Mouse (Mus musculus): ENCODE measurements around the gene Rxrb. TPM values are rescaled to one million over a fixed set of nuclear protein-coding genes. Genes with fewer than 3 reads are reported as not detected.

Rxrb gene
- polyA plus RNA-seq, 1 experiment from 2014 or later, result 25.1 TPM

DNA sequence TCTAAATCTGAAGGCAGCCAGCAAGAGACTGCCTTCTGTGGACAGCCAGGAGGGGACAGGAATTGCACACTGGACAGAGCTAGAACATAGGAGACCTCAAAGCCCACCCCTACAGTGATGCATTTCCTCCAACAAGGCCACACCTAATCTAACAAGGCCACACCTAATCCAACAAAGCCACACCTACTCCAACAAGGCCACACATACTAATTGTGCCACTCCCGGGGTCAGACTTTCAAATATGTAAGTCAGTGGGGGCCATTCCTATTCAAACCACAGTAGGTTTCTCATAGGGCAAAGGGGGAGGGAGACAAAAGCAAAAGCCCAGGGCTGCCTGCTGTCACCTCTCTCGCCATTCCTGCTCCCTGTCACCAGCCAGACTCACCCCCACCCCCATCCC is 55.8 kb downstream of the Rxrb start:
- H3K4me1 ChIP-seq (ENCODE audit: control insufficient read depth, insufficient read depth, low read length), result no peaks in the 10 kb centered on the region; the same call in 1 of the 2 replicates
- no peak overlapping the region for H3K4me3 ChIP-seq (ENCODE audit: low read depth, low read length)
- H3K36me3 ChIP-seq (ENCODE audit: control insufficient read depth, insufficient read depth, low read length), result no peaks in the 10 kb centered on the region
- H3K4me2 ChIP-seq (ENCODE audit: low read depth), result no peak overlapping the region
- 50% methylated on average over 2 of the region's 2 CpGs for WGBS
- no peak overlapping the region for H3K27ac ChIP-seq (ENCODE audit: low read depth, low read length)
- DNase-seq (ENCODE audit: low spot score) (no peak), ATAC-seq (ENCODE audit: insufficient read depth, low FRiP score, low TSS enrichment) (no peak)
- H3K9ac ChIP-seq (ENCODE audit: low read length), result no peak overlapping the region
- H3K9me3 ChIP-seq (ENCODE audit: control insufficient read depth, low read length), result no peaks in the 10 kb centered on the region
- no peaks in the 10 kb centered on the region for H3K27me3 ChIP-seq (ENCODE audit: control insufficient read depth, insufficient read depth, low read length)

MicroRNAs within 50 kb of the gene (microRNA counts, 519-probe panel; counts per million panel counts)
- 4,257 counts per million, percentile 78 among the panel's probes with 10 or more counts for microRNA mmu-miR-219

Small RNAs within 50 kb of the gene (microRNA-seq; reads per million reads assigned to microRNA genes)
- gene Mir219a-1, result 0.78 reads per million
- gene Mir219c, result not detected

Other genes with a start within 250 kb of the Rxrb start
- gene Angptl4, start 250.0 kb upstream of the Rxrb start, polyA plus RNA-seq (2014; fragmentation: Nextera tagmentation; extraction: Ambion mirVana), result 14.9 and 18.6 TPM in 2 replicates
- gene Kank3, start 221.3 kb upstream of the Rxrb start, polyA plus RNA-seq (2014; fragmentation: Nextera tagmentation; extraction: Ambion mirVana), result 23.5 TPM in 2 replicates
- 813 and 863 TPM in 2 replicates for gene Rps28, start 207.2 kb upstream of the Rxrb start, polyA plus RNA-seq (2014; fragmentation: Nextera tagmentation; extraction: Ambion mirVana)
- 432 and 435 TPM in 2 replicates for gene Ndufa7, start 207.2 kb upstream of the Rxrb start, polyA plus RNA-seq (2014; fragmentation: Nextera tagmentation; extraction: Ambion mirVana)
- 72.6 and 79.1 TPM in 2 replicates for gene Cd320, start 188.7 kb upstream of the Rxrb start, polyA plus RNA-seq (2014; fragmentation: Nextera tagmentation; extraction: Ambion mirVana)
- gene Gm7029, start 158.0 kb upstream of the Rxrb start, polyA plus RNA-seq (2014; fragmentation: Nextera tagmentation; extraction: Ambion mirVana), result not detected in 2 replicates
- 8.4 and 11.0 TPM in 2 replicates for gene Kifc1, start 141.2 kb upstream of the Rxrb start, polyA plus RNA-seq (2014; fragmentation: Nextera tagmentation; extraction: Ambion mirVana)
- not detected in 2 replicates for gene Platr17, start 126.7 kb upstream of the Rxrb start, polyA plus RNA-seq (2014; fragmentation: Nextera tagmentation; extraction: Ambion mirVana)
- 61.2 and 61.4 TPM in 2 replicates for gene Daxx, start 122.4 kb upstream of the Rxrb start, polyA plus RNA-seq (2014; fragmentation: Nextera tagmentation; extraction: Ambion mirVana)
- 12.9 and 16.2 TPM in 2 replicates for gene Tapbp, start 115.9 kb upstream of the Rxrb start, polyA plus RNA-seq (2014; fragmentation: Nextera tagmentation; extraction: Ambion mirVana)
- gene Zbtb22, start 115.9 kb upstream of the Rxrb start, polyA plus RNA-seq (2014; fragmentation: Nextera tagmentation; extraction: Ambion mirVana), result 10.5 and 11.2 TPM in 2 replicates
- 38.7 and 42.6 TPM in 2 replicates for gene Rgl2, start 102.3 kb upstream of the Rxrb start, polyA plus RNA-seq (2014; fragmentation: Nextera tagmentation; extraction: Ambion mirVana)
- 190 and 195 TPM in 2 replicates for gene Pfdn6, start 91.5 kb upstream of the Rxrb start, polyA plus RNA-seq (2014; fragmentation: Nextera tagmentation; extraction: Ambion mirVana)
- 29.5 and 33.4 TPM in 2 replicates for gene Wdr46, start 91.2 kb upstream of the Rxrb start, polyA plus RNA-seq (2014; fragmentation: Nextera tagmentation; extraction: Ambion mirVana)
- 4.4 and 4.9 TPM in 2 replicates for gene B3galt4, start 80.3 kb upstream of the Rxrb start, polyA plus RNA-seq (2014; fragmentation: Nextera tagmentation; extraction: Ambion mirVana)
- 40.7 and 43.8 TPM in 2 replicates for gene Vps52, start 76.0 kb upstream of the Rxrb start, polyA plus RNA-seq (2014; fragmentation: Nextera tagmentation; extraction: Ambion mirVana)
- 1,341 and 1,360 TPM in 2 replicates for gene Rps18, start 75.8 kb upstream of the Rxrb start, polyA plus RNA-seq (2014; fragmentation: Nextera tagmentation; extraction: Ambion mirVana)
- 20.2 and 23.1 TPM in 2 replicates for gene H2-K1, start 31.5 kb upstream of the Rxrb start, polyA plus RNA-seq (2014; fragmentation: Nextera tagmentation; extraction: Ambion mirVana)
- 5.2 and 8.4 TPM in 2 replicates for gene Ring1, start 7.1 kb upstream of the Rxrb start, polyA plus RNA-seq (2014; fragmentation: Nextera tagmentation; extraction: Ambion mirVana)
- 48.1 and 52.7 TPM in 2 replicates for gene H2-Ke6, start 3.8 kb upstream of the Rxrb start, polyA plus RNA-seq (2014; fragmentation: Nextera tagmentation; extraction: Ambion mirVana)
- 89.7 and 108 TPM in 2 replicates for gene Slc39a7, start 130 bp upstream of the Rxrb start, polyA plus RNA-seq (2014; fragmentation: Nextera tagmentation; extraction: Ambion mirVana)
- gene Col11a2, start 7.6 kb downstream of the Rxrb start, polyA plus RNA-seq (2014; fragmentation: Nextera tagmentation; extraction: Ambion mirVana), result 1.5 and 2.9 TPM in 2 replicates
- 0.93 TPM in 1 of 2 replicates, not detected in the other for gene H2-Oa, start 60.5 kb downstream of the Rxrb start, polyA plus RNA-seq (2014; fragmentation: Nextera tagmentation; extraction: Ambion mirVana)
- 9.2 and 10.3 TPM in 2 replicates for gene H2-DMa, start 87.7 kb downstream of the Rxrb start, polyA plus RNA-seq (2014; fragmentation: Nextera tagmentation; extraction: Ambion mirVana)
- 116 and 133 TPM in 2 replicates for gene Brd2, start 90.8 kb downstream of the Rxrb start, polyA plus RNA-seq (2014; fragmentation: Nextera tagmentation; extraction: Ambion mirVana)
- not detected in 2 replicates for gene H2-DMb2, start 111.5 kb downstream of the Rxrb start, polyA plus RNA-seq (2014; fragmentation: Nextera tagmentation; extraction: Ambion mirVana)
- gene H2-DMb1, start 121.3 kb downstream of the Rxrb start, polyA plus RNA-seq (2014; fragmentation: Nextera tagmentation; extraction: Ambion mirVana), result not detected in 2 replicates
- gene Tap1, start 155.7 kb downstream of the Rxrb start, polyA plus RNA-seq (2014; fragmentation: Nextera tagmentation; extraction: Ambion mirVana), result 0.68 and 1.3 TPM in 2 replicates
- 0.80 and 0.96 TPM in 2 replicates for gene Psmb9, start 156.0 kb downstream of the Rxrb start, polyA plus RNA-seq (2014; fragmentation: Nextera tagmentation; extraction: Ambion mirVana)
- 2.1 and 3.3 TPM in 2 replicates for gene Psmb8, start 165.9 kb downstream of the Rxrb start, polyA plus RNA-seq (2014; fragmentation: Nextera tagmentation; extraction: Ambion mirVana)
- 0.59 and 0.60 TPM in 2 replicates for gene Tap2, start 171.7 kb downstream of the Rxrb start, polyA plus RNA-seq (2014; fragmentation: Nextera tagmentation; extraction: Ambion mirVana)
- not detected in 2 replicates for gene H2-Ob, start 207.1 kb downstream of the Rxrb start, polyA plus RNA-seq (2014; fragmentation: Nextera tagmentation; extraction: Ambion mirVana)
- 2.6 and 4.5 TPM in 2 replicates for gene H2-Ab1, start 225.9 kb downstream of the Rxrb start, polyA plus RNA-seq (2014; fragmentation: Nextera tagmentation; extraction: Ambion mirVana)

All from neural tube, embryonic 11.5 days (tissue).